Mouse (Mus musculus) CD4-positive, CD25-positive, alpha-beta regulatory T cell (primary cell): Measurements from ENCODE around the gene Glrx5. TPM values are rescaled to one million over a fixed set of nuclear protein-coding genes. Genes with fewer than 3 reads are reported as not detected.

Source experiments
- polyA plus RNA-seq: library from polyadenylated mRNA; unstranded; fragments of 100-300 nt; shearing (Covaris generic); gene quantifications from one replicate; pipeline ENCODE4 v1.2.1, GENCODE M21; 2017

The Glrx5 gene
- 118 TPM for polyA plus RNA-seq

DNA sequence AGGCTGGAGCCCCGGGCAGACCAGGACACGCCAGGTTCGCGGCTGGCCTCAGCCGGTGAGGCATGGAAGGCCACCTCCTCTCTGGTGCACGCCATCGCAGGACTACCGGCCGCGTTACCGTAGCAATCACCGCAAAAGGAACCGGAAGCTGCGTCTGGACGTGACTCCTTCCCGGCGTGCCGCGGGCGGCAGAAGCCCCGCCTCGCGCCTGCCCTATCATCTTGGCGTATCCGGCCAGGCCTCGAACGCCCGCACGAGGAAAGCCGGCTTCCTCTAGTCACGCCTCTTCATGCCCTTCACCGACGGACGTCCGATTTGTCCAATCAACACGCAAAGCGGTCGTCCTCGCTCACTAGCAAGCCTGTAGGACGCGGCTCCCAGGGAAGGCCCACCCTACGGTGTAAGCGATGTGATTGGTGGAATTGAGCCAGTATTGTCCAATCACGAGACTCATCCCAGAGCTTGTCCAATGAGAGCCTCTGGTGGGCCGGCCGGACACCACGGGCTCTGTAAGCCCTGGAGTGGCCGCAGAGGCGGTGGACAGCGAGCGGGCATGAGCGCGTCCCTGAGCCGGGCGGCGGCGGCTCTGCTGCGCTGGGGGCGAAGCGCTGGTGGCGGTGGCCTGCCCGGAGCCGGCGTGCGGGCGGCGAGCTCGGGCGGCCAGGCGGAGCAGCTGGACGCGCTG, at the start of gene Glrx5:
TSS of gene Glrx5 (plus strand) at position 542 of the 685 bp plus-strand sequence.

DNA sequence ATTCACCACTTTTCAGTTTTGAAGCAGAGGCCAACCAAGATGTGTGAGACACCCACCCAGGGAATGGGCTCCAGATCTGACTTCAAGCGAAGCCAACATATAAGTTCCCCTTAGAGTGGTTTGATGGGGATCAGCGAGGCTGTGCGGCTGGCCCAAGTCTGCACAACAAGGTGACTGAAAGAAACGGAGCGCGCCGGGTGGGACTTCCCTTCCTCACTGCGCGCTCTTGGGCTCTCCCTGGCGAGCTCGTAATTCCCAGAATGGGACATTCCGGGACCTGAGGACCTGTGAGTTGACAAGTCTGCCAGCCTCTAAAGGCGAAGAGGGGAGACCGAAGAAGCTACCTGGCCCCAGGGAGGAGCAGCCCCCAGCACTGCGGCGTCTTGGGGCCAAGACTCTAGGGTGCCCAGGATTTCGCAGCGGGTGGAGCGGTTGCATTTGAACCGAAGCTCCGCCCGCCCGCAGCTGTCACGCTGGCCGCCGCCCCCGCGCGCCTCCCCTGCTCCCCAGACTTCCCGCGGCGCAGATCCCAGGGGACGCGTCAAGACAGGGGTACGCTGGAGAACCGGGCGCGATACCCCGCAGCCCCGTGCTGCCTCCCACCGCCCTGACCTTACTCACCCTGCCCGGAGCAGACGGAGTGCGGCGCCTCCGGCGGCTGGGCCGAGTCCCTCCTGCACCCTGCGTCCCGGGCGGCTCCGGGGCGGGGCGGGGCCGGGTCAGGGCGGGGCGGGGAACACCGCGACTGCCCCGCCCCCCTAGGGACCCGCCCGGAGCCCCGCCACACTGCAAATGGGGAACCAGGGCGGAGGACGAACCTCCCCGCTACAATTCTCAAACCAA, 22.9 kb upstream of the Glrx5 start, which contains the start of gene Syne3:
TSS of gene Syne3 (minus strand) at position 440 of the 843 bp plus-strand sequence.

Other genes with a start within 250 kb of the Glrx5 start
- not detected for gene Clmn, start 167.6 kb upstream of the Glrx5 start, polyA plus RNA-seq
- 5.5 TPM for gene Syne3, start 22.9 kb upstream of the Glrx5 start, polyA plus RNA-seq
- gene Tcl1b2, start 113.3 kb downstream of the Glrx5 start, polyA plus RNA-seq = not detected
- gene Tcl1b1, start 127.0 kb downstream of the Glrx5 start, polyA plus RNA-seq = not detected
- not detected for gene Tcl1b5, start 143.7 kb downstream of the Glrx5 start, polyA plus RNA-seq
- gene Tcl1b3, start 158.4 kb downstream of the Glrx5 start, polyA plus RNA-seq = not detected
- not detected for gene Tcl1b4, start 169.3 kb downstream of the Glrx5 start, polyA plus RNA-seq
- gene Tcl1, start 190.1 kb downstream of the Glrx5 start, polyA plus RNA-seq = 0.13 TPM